Mouse (Mus musculus): ENCODE results near the gene Zfp664.

Zfp664 gene

GRCm38 (mm10) chr5:124872033-124872432 is 9.5 kb downstream of the Zfp664 start:
- DNase-seq (ENCODE audit: low spot score) = no peak

- DNase-seq (ENCODE audit: low spot score) = no peak
These were observed 10.6 kb downstream of the Zfp664 start for GRCm38 (mm10) chr5:124873096-124873495.

DNA sequence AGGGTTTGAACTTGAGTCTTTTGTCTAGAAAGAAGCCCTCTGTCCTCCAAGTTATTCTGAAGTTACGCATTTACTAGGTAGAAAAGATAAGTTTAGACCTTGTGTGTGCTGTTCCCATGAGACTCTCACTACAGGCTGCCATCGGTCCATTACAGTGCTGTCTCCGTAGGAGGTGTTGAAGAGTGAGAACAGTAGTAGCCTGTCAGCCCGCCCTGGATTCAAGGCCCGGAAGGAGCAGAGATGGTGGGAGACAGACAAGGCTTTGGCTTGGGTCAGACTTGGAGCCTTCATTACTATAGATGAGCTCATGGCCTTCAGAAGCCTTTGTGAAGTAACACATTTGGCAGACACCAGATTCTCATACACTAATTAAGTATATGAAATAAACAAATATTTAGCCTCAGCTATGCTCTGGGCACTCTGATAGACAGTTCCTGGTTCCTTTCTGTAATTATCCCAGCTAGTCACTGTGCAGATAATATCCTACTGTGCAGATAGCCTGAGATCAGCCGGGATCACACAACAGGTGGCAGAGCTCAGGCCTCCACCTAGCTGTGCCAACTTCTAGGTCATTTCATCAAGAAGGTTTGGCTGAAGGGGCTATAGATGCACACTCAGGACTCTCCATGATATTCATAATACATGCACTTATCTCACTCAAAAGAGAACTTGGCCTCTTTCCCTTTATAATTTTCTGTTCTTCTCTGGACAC is 11.6 kb downstream of the Zfp664 start:
- no peak for DNase-seq (ENCODE audit: low spot score)

DNA sequence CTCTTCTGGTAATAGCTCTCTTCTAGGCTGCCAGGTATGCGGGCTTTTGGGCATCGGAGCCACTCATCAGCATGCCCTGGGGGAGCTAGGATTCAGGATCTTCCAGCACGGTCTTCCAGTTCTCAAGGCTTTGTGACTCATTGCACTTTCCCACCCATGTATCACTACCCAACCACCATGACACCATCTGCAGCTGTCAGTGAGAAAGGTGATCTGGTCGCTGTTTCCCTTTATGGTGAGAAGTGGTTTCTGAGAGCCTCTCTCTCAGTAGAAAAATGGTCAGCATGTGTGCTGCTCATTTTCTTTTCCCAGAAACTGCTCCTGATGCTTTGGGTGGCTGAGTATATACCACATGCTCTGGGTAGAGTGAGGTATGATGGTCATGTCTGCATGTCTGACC is 16.8 kb downstream of the Zfp664 start:
- DNase-seq (ENCODE audit: low spot score) = no peak

GRCm38 (mm10) chr5:124879801-124880200 is 17.3 kb downstream of the Zfp664 start:
- no peak for DNase-seq (ENCODE audit: low spot score)

GRCm38 (mm10) chr5:124883877-124884276 is 21.4 kb downstream of the Zfp664 start:
- DNase-seq (ENCODE audit: low spot score) = no peak

DNA sequence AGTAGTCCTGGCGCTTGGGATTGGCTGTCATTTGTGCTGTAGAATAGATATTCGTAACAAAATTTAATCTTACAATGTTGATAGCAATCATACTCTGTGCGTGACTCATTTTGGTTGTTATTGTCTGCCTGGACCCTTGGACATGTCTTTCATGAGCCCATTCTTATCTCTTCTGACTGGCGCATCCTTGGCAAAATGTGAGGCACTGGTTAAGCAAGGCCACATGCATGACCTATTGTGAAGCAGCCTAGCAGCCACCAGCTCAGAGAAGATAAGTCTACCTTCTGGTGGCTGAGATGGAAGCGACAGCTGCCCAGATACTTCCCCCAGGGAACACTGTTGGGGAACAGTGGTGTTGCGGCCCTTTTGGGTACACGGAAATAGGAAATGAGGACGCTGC is 26.2 kb downstream of the Zfp664 start:
- no peak for DNase-seq (ENCODE audit: low spot score)

- no peak for DNase-seq (ENCODE audit: low spot score)
These were observed 29.5 kb downstream of the Zfp664 start for GRCm38 (mm10) chr5:124891921-124892370.

- no peak for DNase-seq (ENCODE audit: low spot score)
These were observed 33.6 kb downstream of the Zfp664 start for GRCm38 (mm10) chr5:124896135-124896534.

- DNase-seq (ENCODE audit: low spot score) = peak; percentile 61
These were observed 37.6 kb downstream of the Zfp664 start for GRCm38 (mm10) chr5:124899945-124900631.

- no peak for DNase-seq (ENCODE audit: low spot score)
These were observed 38.4 kb downstream of the Zfp664 start for GRCm38 (mm10) chr5:124900738-124901490.

- DNase-seq (ENCODE audit: low spot score) = no peak
These were observed 39.2 kb downstream of the Zfp664 start for GRCm38 (mm10) chr5:124901675-124902074.

GRCm38 (mm10) chr5:124902195-124902594 is 39.7 kb downstream of the Zfp664 start:
- no peak for DNase-seq (ENCODE audit: low spot score)

DNA sequence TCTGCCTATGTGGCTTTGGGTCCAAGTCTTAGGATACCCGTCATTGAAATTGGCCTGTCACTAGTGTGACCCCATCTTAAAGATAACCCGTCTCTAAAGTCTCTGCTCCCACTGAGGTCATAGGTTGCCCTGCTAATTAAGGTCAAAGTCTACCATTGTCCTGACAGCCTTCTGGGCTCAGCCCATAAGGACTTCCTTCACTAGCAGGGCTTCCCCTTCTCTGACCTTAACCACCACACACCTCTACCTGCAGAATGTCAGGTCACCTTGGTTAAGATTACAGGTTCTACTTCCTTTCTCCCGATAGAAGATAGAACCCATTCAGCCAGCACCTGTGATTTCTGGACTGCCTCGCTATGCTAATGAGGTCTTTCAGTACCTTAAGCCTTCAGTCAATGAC is 41.4 kb downstream of the Zfp664 start:
- no peak for DNase-seq (ENCODE audit: low spot score)

- DNase-seq (ENCODE audit: low spot score) = no peak
These were observed 44.4 kb downstream of the Zfp664 start for GRCm38 (mm10) chr5:124906890-124907289.

DNA sequence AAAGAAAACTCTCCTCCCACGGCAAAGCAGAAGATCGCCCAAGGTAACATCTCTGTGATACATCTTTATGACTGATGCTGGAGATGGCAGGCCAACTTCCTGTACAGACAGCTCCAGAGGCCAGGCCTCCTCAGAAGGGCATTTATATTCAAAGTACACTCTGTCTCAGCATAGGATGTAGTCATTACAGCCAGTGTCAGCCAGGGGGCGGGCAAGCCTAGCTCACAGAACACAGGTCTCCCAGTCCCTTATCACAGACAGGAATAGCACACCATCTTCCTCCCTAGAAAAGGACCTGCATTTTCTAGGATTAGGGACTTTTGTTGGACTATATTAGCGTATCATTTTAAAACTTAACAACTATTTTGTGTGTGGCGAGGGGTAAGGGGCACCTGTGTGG is 46.4 kb downstream of the Zfp664 start:
- DNase-seq (ENCODE audit: low spot score) = peak; percentile 40

- DNase-seq (ENCODE audit: low spot score) = no peak
These were observed 49.8 kb downstream of the Zfp664 start for GRCm38 (mm10) chr5:124912276-124912675.

GRCm38 (mm10) chr5:124912946-124913933 is 50.7 kb downstream of the Zfp664 start:
- DNase-seq (ENCODE audit: low spot score) = no peak

DNA sequence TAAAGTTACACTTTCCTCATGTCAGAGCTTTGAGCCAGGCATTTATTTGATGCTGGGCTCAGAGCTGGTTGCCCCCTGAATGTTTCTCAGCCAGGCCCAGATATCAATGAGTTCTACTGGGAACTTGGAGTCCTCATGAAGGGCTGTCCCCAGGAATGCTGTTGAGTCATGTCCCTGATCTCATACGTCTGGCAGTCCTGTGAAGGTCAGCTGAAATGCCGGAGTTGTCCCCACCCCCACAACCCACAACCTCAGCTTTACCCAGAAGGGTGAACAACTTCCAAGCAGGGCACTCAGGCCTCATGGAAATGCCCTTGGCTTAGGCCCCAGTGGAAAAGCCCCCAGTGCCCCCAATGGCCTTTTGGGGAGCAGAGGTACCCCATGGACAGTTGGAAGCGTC is 57.3 kb downstream of the Zfp664 start:
- DNase-seq (ENCODE audit: low spot score) = no peak

DNA sequence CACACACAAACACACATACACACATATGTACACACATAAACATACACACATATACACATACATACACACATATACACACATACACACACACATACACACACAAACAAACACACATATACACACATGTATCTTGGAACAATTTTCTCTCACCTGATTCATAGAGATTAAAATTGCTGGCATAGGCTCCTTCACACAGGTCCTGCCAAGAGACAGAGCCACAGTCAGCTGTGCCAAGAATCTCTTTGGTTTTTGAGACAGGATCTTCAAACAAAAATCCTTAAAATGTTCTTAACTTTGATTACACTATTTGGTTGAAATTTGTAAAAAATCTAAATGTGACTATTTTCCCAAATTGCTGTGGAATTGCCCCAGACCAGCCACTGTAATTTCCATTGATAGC is 58.9 kb downstream of the Zfp664 start:
- no peak for DNase-seq (ENCODE audit: low spot score)
